Mouse (Mus musculus): ENCODE data around the gene Sec24d.
"Not testable (repeated sequence)": the region's sequence is repeated elsewhere in the genome, so short reads cannot be mapped to it uniquely, and the experiment has no call there.

Sec24d gene

DNA sequence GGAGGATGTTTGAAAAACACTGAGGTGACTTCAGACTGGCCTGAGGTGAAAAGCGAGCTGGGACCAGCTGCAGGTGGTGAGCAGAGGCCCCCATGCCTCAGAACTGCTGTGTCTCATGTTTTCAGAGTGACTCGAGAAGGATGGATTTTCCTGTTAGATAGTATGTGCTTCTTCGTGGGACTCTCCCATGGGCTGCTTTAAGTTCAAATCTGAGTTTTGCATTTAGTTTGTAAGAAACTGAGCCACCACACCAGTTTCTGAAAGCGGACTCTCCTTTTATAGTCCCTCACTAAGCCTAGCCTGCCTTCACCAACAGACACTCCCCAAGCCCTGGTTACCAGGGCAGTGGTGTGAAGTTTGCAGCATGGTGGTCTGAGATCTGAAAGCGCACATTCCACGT, 70.6 kb downstream of the Sec24d start:
- DNase-seq (ENCODE audit: low spot score in 2 of 2): no peak

- no peak for DNase-seq (ENCODE audit: low spot score in 2 of 2)
These were observed 71.5 kb downstream of the Sec24d start for GRCm38 (mm10) chr3:123338666-123339195.

DNA sequence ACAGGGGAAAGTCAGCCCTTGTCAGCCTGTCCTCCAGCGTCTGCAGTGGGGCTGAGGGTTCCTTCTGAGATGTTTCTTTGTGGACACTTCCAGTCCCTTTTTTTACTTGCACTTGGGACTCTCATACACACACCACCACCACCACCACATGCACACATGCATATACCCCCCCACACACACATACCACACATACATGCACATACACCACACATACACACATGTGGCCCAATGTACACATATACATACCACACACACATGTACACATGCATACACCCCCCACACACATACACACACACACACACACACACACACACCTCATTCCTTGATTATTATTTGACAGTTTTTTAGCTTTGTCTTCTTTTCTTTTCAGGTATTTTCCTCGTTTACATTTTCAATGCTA, 73.8 kb downstream of the Sec24d start:
- no peak for DNase-seq (ENCODE audit: low spot score in 2 of 2)

- DNase-seq (ENCODE audit: low spot score in 2 of 2): no peak
These were observed 76.4 kb downstream of the Sec24d start for GRCm38 (mm10) chr3:123343690-123344089.

DNA sequence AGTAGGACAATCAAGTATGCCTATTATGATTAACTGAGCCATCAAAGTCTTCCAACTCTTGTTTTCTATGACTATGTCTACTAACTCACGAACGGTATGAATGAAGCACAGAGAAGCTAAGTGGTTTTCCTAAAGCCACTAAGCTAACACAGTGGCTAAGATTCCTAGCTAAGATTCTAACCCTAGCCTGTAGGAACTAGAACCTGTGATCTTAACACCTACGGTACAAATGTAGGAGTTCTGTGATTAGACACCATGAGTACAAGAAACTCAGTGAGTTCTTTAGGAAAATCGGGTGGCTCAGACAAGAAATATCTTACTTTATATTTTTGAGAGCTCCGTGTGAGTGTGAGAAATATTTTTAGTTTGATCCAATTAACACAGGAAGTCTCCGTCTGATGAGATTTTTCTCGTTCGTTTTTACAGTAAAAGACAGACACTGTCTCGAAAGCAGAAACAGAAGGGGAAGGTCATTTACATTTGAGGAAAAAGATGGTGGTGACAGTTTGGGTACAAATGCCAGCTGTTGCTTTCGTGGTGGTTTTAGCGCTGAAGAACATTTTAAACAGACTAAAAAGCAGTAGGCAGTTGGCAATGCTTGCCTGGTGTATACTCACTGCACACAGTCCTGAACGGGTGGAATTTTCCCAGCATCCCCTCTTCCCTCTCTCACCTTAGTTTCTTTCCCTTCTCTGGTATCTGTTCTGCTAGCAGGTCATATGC, 81.0 kb downstream of the Sec24d start:
- DNase-seq (ENCODE audit: low spot score in 2 of 2): peak; percentile 16 to 38

- no peak for DNase-seq (ENCODE audit: low spot score in 2 of 2)
These were observed 83.3 kb downstream of the Sec24d start for GRCm38 (mm10) chr3:123350602-123351001.

DNA sequence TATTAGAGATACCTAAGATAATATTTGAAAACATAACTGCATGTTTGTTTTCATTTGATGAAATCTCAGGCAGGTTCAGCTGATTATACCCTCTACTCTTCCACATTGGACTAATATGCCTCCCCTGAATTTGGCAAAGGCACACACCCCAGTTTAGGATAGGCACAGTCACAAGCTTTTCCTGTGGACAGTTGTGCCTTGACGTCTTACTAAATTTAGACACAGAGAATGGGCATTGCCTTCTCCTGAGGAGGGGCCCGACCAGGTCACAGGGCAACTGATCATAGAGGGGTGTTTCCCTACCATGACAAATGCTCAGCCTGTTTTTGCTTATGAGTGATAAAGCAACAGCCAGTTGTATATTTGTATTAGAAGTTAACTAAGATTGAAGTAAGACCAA, 84.3 kb downstream of the Sec24d start:
- no peak for DNase-seq (ENCODE audit: low spot score in 2 of 2)

DNA sequence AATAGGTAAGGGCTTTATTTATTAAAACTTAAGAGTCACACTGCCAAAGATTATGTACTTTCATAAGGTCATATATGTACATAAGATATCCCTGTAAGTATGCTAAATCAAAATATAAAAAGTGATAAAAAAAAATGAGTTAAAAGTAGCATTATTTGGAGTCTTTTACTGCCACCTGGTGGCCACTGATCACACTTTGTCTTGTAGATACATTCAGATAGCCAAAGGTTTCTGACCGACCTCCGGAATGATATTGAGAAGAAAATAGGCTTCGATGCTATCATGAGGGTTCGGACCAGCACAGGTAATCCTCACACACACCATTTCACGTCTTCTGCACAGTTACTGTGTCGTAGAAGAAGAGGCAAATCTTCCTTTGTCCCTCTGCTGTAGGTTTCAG, 85.9 kb downstream of the Sec24d start:
- peak; percentile 55 to 59 for DNase-seq (ENCODE audit: low spot score in 2 of 2)

DNA sequence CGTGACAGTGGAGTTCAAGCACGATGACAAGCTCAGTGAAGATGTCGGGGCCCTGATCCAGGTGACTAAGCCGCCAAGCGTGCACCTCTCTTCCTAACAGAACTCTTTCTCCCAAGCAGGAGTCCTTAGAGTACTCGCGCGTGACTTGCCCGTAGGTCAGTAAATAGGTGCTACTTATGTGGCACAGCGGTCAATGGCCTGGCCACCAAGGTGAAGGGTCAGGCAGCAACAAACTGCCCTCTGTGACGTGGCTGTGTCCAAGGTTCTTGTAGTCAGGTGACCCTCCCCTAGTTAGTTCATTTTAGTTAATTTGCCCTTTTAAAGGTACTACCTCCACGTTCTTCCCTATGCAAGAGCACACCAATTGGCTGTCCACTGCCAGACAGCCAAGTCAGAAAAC, 86.4 kb downstream of the Sec24d start:
- DNase-seq (ENCODE audit: low spot score in 2 of 2): no peak

DNA sequence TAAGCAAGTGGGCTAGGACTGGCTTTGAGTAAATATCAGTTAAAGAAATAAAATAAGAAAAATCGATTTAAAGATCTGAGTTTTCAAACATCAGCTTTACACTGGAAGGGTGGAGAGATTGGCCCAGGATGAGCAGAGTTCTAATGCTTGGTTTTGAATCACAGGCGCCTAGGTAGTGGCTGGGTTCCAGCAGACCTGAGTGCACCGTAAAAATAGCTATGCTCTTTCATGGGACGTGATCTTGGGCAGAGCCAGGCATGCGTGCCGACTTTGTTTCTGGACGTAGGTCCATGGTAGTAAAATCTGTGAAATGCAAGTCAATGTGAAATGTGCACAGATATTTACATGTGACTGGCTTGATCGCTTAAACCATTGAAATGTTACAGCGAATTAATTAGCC, 87.1 kb downstream of the Sec24d start:
- DNase-seq (ENCODE audit: low spot score in 2 of 2): no peak

GRCm38 (mm10) chr3:123356377-123356991, 89.2 kb downstream of the Sec24d start:
- DNase-seq (ENCODE audit: low spot score in 2 of 2): no peak

DNA sequence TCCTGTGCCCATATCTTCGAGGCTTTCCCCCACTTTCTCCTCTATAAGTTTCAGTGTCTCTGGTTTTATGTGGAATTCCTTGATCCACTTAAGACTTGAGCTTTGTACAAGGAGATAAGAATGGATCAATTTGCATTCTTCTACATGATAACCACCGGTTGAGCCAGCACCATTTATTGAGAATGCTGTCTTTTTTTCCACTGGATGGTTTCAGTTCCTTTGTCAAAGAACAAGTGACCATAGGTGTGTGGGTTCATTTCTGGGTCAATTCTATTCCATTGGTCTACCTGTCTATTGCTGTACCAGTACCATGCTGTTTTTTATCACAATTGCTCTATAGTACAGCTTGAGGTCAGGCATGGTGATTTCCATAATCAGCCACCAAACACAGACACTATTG, 99.6 kb downstream of the Sec24d start:
- not testable (repeated sequence) for DNase-seq (ENCODE audit: low spot score in 2 of 2)

- DNase-seq (ENCODE audit: low spot score in 2 of 2): no peak
These were observed 101.9 kb downstream of the Sec24d start for GRCm38 (mm10) chr3:123369161-123369560.

GRCm38 (mm10) chr3:123370927-123371326, 103.7 kb downstream of the Sec24d start:
- no peak for DNase-seq (ENCODE audit: low spot score in 2 of 2)

DNA sequence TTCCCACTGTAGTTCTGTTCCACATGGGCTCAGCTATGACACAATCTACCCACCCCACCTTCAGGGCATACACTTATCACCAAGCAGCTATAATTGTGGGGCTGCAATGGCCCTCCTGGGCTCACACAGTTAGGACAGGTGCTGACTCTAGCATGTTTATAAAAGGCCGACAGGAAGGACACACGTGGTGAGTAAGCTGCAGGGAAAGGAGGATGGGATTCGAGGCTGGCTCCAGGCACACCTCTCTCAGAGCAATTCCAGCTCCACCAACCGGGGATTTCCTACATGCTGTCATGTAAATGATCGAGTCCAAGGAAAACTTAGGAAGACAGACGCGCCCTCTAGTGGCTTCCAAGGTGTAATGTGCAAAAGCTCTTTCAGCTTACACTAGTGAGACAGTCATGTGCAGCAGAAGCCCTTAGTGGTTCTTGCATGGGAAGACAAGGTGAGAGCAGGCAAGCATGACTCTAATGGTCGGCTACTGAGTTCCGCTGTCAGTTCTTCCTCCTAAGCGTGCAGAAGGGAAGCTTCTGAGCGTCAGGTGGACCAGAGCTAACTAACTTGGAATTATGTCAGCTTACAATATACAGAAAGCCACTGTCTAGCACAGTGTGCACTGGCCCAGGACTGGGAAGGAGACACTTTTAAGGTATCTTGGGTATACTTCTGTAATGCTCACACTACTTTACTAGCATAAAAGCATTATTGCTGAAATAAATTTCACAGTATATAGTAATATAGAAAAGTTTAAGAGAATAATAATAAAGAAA, 104.7 kb downstream of the Sec24d start:
- DNase-seq (ENCODE audit: low spot score in 2 of 2): peak; percentile 76 to 78

DNA sequence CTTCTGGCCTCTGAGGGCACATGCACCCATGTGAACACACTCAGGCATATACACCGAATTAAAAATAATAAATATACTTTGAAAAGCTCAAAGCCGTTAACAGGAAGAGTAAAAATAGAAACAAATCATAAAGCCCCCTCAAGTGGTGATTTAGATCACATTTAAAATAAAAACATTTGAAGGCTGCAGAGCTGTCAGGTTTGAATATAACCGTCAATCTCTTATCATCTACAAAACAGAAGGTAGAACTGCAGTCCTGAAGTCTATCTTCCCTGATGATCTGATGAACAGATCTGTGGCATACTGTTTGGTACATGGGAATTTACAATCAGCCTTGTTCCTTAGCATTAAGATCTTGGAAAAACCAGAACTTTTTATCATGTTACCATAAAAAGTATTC, 109.3 kb downstream of the Sec24d start:
- no peak for DNase-seq (ENCODE audit: low spot score in 2 of 2)

DNA sequence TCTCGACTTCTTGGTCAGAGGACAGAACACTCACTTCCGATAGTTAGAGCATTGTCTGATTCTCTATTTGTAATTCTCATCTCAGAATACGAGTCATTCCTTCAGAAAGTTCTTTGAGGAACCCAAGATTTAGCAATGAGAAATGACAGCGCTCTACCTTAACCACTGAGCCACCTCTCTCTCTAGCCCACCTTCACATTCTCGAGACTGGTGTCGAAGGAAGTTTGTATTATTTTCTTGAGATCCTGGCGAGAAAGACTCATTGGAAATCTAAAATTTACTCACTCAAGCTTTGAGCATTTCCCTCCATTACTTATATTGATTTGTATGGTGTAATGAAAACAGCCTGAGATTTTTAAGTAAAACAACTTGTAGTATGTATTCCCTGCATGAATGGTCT, 117.2 kb downstream of the Sec24d start:
- no peak for DNase-seq (ENCODE audit: low spot score in 2 of 2)

GRCm38 (mm10) chr3:123385118-123385485, 117.8 kb downstream of the Sec24d start:
- no peak for DNase-seq (ENCODE audit: low spot score in 2 of 2)

DNA sequence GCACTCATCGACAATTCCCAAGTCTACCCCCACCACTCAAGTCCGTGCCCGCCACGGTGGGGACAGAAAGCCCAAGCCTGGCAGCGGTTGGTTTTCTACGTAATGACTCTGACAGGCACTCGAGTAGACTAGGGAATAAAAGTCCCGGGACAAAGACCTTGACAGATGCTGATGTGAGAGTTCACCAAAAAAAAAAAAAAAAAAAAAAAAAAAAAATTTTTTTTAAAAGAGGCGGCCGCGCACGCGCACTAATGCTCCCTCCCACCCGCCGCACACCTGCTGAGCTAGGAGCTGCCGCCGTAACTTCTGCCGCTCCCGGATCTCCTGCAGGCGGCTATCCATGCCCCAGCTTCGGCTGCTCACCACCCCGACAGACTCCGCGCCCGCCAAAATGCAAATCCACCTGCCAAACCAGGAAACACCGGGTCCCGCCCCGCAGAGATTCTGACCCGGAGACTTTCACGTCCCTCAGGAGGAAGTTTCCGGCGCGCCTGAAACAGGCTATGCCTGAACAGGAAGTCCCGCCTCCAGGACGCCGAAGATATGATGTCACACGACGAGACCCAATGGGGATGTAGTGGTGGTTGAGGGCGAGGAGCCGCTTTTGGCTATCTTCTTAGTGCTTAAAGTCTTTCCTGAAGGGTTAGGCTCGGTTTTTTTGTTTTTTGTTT, 118.4 kb downstream of the Sec24d start, which contains the start of gene Mettl14:
Mettl14 (minus strand) TSS at position 623 of the 671 bp plus-strand sequence.
- peak; percentile 98 for DNase-seq (ENCODE audit: low spot score in 2 of 2)

DNA sequence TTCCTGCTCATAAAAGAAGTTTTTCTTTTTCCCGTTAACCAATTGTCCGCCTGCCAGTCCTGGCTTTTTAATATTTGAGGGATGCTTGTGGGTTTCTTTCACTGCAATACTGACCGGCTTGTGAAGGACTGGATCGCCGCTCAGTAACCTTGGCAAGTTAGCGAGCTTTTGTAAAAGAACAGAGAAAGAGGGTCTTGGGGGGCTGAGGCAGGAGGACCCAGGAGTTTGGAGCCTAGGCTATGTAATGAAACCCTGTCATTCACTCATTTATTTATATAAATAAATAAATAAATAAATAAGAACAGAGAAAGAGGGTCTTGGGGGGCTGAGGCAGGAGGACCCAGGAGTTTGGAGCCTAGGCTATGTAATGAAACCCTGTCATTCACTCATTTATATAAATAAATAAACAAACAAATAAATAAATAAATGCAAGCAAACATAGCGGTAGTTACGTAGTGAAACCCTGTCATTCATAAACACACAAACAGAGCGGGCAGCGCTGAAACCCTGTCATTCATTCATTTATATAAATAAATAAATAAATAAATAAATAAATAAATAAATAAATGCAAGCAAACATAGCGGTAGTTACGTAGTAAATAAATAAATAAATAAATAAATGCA, 119.0 kb downstream of the Sec24d start:
- DNase-seq (ENCODE audit: low spot score in 2 of 2): peak in 1 of 2 experiments; percentile 4

DNA sequence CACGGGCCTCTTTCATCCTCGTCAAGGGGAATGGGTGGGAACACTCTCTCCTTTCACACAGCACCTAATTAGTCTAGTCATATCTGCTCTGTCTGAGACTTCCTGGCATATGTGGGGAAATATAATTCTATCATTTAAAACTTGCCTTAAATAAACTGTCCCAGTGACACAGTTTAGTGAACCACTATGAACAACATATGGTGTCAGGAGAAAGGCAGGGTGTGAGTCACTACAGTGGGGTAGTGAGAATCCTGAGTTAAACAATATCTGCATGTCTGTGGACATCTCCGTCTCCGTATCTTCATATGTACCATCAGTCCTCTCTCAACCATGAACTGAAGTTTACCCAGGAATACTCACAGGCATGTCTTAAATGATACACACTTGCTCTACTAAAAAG, 123.9 kb downstream of the Sec24d start:
- DNase-seq (ENCODE audit: low spot score in 2 of 2): no peak

- DNase-seq (ENCODE audit: low spot score in 2 of 2): no peak
These were observed 128.4 kb downstream of the Sec24d start for GRCm38 (mm10) chr3:123395611-123396010.

Measured in right cerebral cortex, adult 2 months (tissue).